Comparison of ENCODE assay signal across 22 mouse cellular contexts in genomic region chr15:66464591-66464990, GRCm38 (mm10). TPM values are rescaled to one million over a fixed set of nuclear protein-coding genes. Genes with fewer than 3 reads are reported as not detected.
DNase-seq lines count a peak whose midpoint lies in the region; TF ChIP-seq lines count a peak whose summit lies in the region.
"Had no signal": no experiment of that assay in that cellular context is flagged by ENCODE, and none has a peak within 500 bp of the region (broad histone marks: within the 10 kb centered on the region; RNA-seq: fewer than 3 reads in every experiment).

No protein-coding gene starts in this region.

- H3K36me3 ChIP-seq in C2C12 (ENCODE audit: control insufficient read depth, insufficient read depth) = no peaks in the 10 kb centered on the region
- H3K36me3 ChIP-seq: embryonic facial prominence, embryonic 10.5 days; embryonic facial prominence, embryonic 12.5 days; forebrain, embryonic 15.5 days had no signal

- H3K79me3 ChIP-seq in C2C12 (ENCODE audit: low read depth) = no peaks in the 10 kb centered on the region

- no peak overlapping the region for H3ac ChIP-seq in C2C12 (ENCODE audit: control insufficient read depth, insufficient read length, low read depth)

- no peaks in the 10 kb centered on the region for H3K79me2 ChIP-seq in C2C12 (ENCODE audit: control insufficient read depth, insufficient read depth)

- no peak overlapping the region for H3K4me3 ChIP-seq in C2C12 (ENCODE audit: insufficient read depth, poor library complexity, severe bottlenecking)
- H3K4me3 ChIP-seq: embryonic facial prominence, embryonic 10.5 days; embryonic facial prominence, embryonic 12.5 days; forebrain, embryonic 13.5 days; forebrain, embryonic 15.5 days had no signal

- H3K27me3 ChIP-seq in C2C12 (ENCODE audit: control insufficient read depth, insufficient read depth, insufficient read length) = no peaks in the 10 kb centered on the region
- H3K27me3 ChIP-seq: embryonic facial prominence, embryonic 12.5 days; forebrain, embryonic 13.5 days; forebrain, embryonic 15.5 days had no signal

- peak; percentile 5 for DNase-seq in adrenal gland, postnatal 25 days
- no peak for DNase-seq in adrenal gland, postnatal 4 days (ENCODE audit: low spot score in 2 of 2)
- DNase-seq in heart, adult 11 months = peak; percentile 28
- DNase-seq in heart, adult 9 months (ENCODE audit: low spot score in 2 of 2) = no peak
- DNase-seq in 3T3-L1 (ENCODE audit: low read depth, low spot score) = peak; percentile 69
- no peak for DNase-seq in kidney, postnatal 10 days
- no peak for DNase-seq in cerebellum, postnatal 25 days
- DNase-seq: adrenal gland, postnatal 10 days; B cell, adult 2 months; cerebellum, adult 11 months; cerebellum, adult 18-20 months; cerebellum, adult 8-10 months; cerebellum, adult 9-11 months; cerebellum, postnatal 14 days; forebrain, postnatal 0 days had no signal

- no peak for TF ChIP-seq CTCF in C2C12 (IDR thresholded peaks at IDR 0.05; ENCODE audit: control insufficient read depth, insufficient read depth, insufficient read length)

TF ChIP-seq in C2C12, 6 proteins besides CTCF, POLR2A, EP300 and RAD21:
- TF ChIP-seq MYOD1 (IDR thresholded peaks at IDR 0.05; ENCODE audit: control insufficient read depth, insufficient read length, low read depth) = no peak
- no peak for TF ChIP-seq USF1 (IDR thresholded peaks at IDR 0.05; ENCODE audit: low read depth)
- no peak for TF ChIP-seq MYOG (IDR thresholded peaks at IDR 0.05; ENCODE audit: control insufficient read depth, extremely low read depth, insufficient read length)
- TF ChIP-seq CEBPB (IDR thresholded peaks at IDR 0.05; ENCODE audit: low read depth) = peak; percentile 78
- no peak for TF ChIP-seq MAX (IDR thresholded peaks at IDR 0.05)
- peak; percentile 61 for TF ChIP-seq FOSL1 (IDR thresholded peaks at IDR 0.05; ENCODE audit: insufficient read depth, low read length, poor library complexity, severe bottlenecking)

RNA-seq across cellular contexts. Expression of gene Lrrc6, which starts 36.1 kb away (rescaled TPM):
- total RNA-seq in adrenal gland, postnatal 25 days (2021) = 0.91 TPM in 1 of 2 replicates, not detected in the other
- under 1 TPM; 0.45 to 0.68 TPM for total RNA-seq in adrenal gland, postnatal 4 days (2021)
- not detected for polyA plus RNA-seq in C2C12 (2012; fragmentation: generic; extraction: Trizol)
- total RNA-seq: gastrocnemius, adult 18-20 months; MEL had no signal

Comparison
In these comparisons a context has a peak if more than half of its experiments do, and no peak if none do; other contexts are left out.
1. DNase-seq: peak in adrenal gland, postnatal 25 days (single experiment), heart, adult 11 months (single experiment) and 3T3-L1 (single experiment); none in adrenal gland, postnatal 4 days (0 of 2), heart, adult 9 months (0 of 2), kidney, postnatal 10 days (single experiment) and cerebellum, postnatal 25 days (0 of 2).